Mouse (Mus musculus): ENCODE measurements around the gene Fam49a. TPM values are rescaled to one million over a fixed set of nuclear protein-coding genes. Genes with fewer than 3 reads are reported as not detected.

The Fam49a gene
- polyA plus RNA-seq, 1 experiment from 2014 or later, result 8.8 TPM

- Histone ChIP-seq H3K4me2 (replicated peaks; ENCODE audit: low read depth, low read length) (no peak overlapping the region), H3K27me3 (ENCODE audit: insufficient read depth, low read length) (no peaks in the 10 kb centered on the region), H3K9ac (replicated peaks; ENCODE audit: low read length) (no peak overlapping the region), H3K4me3 (ENCODE audit: low read length) (no peak overlapping the region), H3K4me1 (ENCODE audit: insufficient read depth, low read length) (peaks cover 15% of the 10 kb centered on the region), H3K9me3 (ENCODE audit: low read length) (no peaks in the 10 kb centered on the region), H3K36me3 (ENCODE audit: insufficient read depth, low read length) (no peaks in the 10 kb centered on the region), H3K27ac (ENCODE audit: low read length) (no peak overlapping the region)
- ATAC-seq (ENCODE audit: low FRiP score, low TSS enrichment), result no peak
- WGBS, result 77% methylated on average over 5 of the region's 5 CpGs
Measured at GRCm38 (mm10) chr12:12264151-12264550, 2.2 kb downstream of the Fam49a start.

GRCm38 (mm10) chr12:12266552-12266951 lies 4.6 kb downstream of the Fam49a start:
- no peak for ATAC-seq (ENCODE audit: low FRiP score, low TSS enrichment)
- no peaks in the 10 kb centered on the region for H3K36me3 ChIP-seq (ENCODE audit: insufficient read depth, low read length)
- 61% methylated on average over 1 of the region's 1 CpGs for WGBS
- H3K27ac ChIP-seq (ENCODE audit: low read length), result no peak overlapping the region
- H3K4me2 ChIP-seq (replicated peaks; ENCODE audit: low read depth, low read length), result no peak overlapping the region
- H3K9ac ChIP-seq (replicated peaks; ENCODE audit: low read length), result no peak overlapping the region
- H3K27me3 ChIP-seq (ENCODE audit: insufficient read depth, low read length), result no peaks in the 10 kb centered on the region
- H3K4me1 ChIP-seq (ENCODE audit: insufficient read depth, low read length), result peaks cover 14% of the 10 kb centered on the region
- no peak overlapping the region for H3K4me3 ChIP-seq (ENCODE audit: low read length)
- H3K9me3 ChIP-seq (ENCODE audit: low read length), result no peaks in the 10 kb centered on the region

GRCm38 (mm10) chr12:12270495-12270894 lies 8.6 kb downstream of the Fam49a start:
- WGBS, result 86% methylated on average over 3 of the region's 3 CpGs
- Histone ChIP-seq H3K9ac (replicated peaks; ENCODE audit: low read length) (no peak overlapping the region), H3K36me3 (ENCODE audit: insufficient read depth, low read length) (no peaks in the 10 kb centered on the region), H3K27ac (ENCODE audit: low read length) (no peak overlapping the region), H3K4me2 (replicated peaks; ENCODE audit: low read depth, low read length) (no peak overlapping the region), H3K4me3 (ENCODE audit: low read length) (no peak overlapping the region), H3K9me3 (ENCODE audit: low read length) (no peaks in the 10 kb centered on the region), H3K4me1 (ENCODE audit: insufficient read depth, low read length) (no peaks in the 10 kb centered on the region), H3K27me3 (ENCODE audit: insufficient read depth, low read length) (no peaks in the 10 kb centered on the region)
- ATAC-seq (ENCODE audit: low FRiP score, low TSS enrichment), result no peak

GRCm38 (mm10) chr12:12274115-12274514 lies 12.2 kb downstream of the Fam49a start:
- Histone ChIP-seq H3K27ac (ENCODE audit: low read length) (no peak overlapping the region), H3K36me3 (ENCODE audit: insufficient read depth, low read length) (no peaks in the 10 kb centered on the region), H3K27me3 (ENCODE audit: insufficient read depth, low read length) (no peaks in the 10 kb centered on the region), H3K4me2 (replicated peaks; ENCODE audit: low read depth, low read length) (no peak overlapping the region), H3K9me3 (ENCODE audit: low read length) (no peaks in the 10 kb centered on the region), H3K4me3 (ENCODE audit: low read length) (no peak overlapping the region), H3K4me1 (ENCODE audit: insufficient read depth, low read length) (no peaks in the 10 kb centered on the region), H3K9ac (replicated peaks; ENCODE audit: low read length) (no peak overlapping the region)
- no peak for ATAC-seq (ENCODE audit: low FRiP score, low TSS enrichment)
- 30% methylated on average over 6 of the region's 6 CpGs for WGBS

GRCm38 (mm10) chr12:12275124-12275779 lies 13.3 kb downstream of the Fam49a start:
- 83% methylated on average over 4 of the region's 4 CpGs for WGBS
- Histone ChIP-seq H3K4me3 (ENCODE audit: low read length) (no peak overlapping the region), H3K27me3 (ENCODE audit: insufficient read depth, low read length) (no peaks in the 10 kb centered on the region), H3K36me3 (ENCODE audit: insufficient read depth, low read length) (no peaks in the 10 kb centered on the region), H3K4me1 (ENCODE audit: insufficient read depth, low read length) (no peaks in the 10 kb centered on the region), H3K27ac (ENCODE audit: low read length) (no peak overlapping the region), H3K4me2 (replicated peaks; ENCODE audit: low read depth, low read length) (no peak overlapping the region), H3K9me3 (ENCODE audit: low read length) (no peaks in the 10 kb centered on the region), H3K9ac (replicated peaks; ENCODE audit: low read length) (no peak overlapping the region)
- no peak for ATAC-seq (ENCODE audit: low FRiP score, low TSS enrichment)

GRCm38 (mm10) chr12:12277741-12278463 lies 16.0 kb downstream of the Fam49a start:
- no peaks in the 10 kb centered on the region for H3K9me3 ChIP-seq (ENCODE audit: low read length)
- WGBS, result 81% methylated on average over 4 of the region's 4 CpGs

GRCm38 (mm10) chr12:12278464-12278872 lies 16.5 kb downstream of the Fam49a start:
- Histone ChIP-seq H3K4me1 (ENCODE audit: insufficient read depth, low read length) (no peaks in the 10 kb centered on the region), H3K9me3 (ENCODE audit: low read length) (no peaks in the 10 kb centered on the region), H3K27me3 (ENCODE audit: insufficient read depth, low read length) (no peaks in the 10 kb centered on the region), H3K4me3 (ENCODE audit: low read length) (no peak overlapping the region), H3K4me2 (replicated peaks; ENCODE audit: low read depth, low read length) (no peak overlapping the region), H3K9ac (replicated peaks; ENCODE audit: low read length) (no peak overlapping the region), H3K27ac (ENCODE audit: low read length) (no peak overlapping the region), H3K36me3 (ENCODE audit: insufficient read depth, low read length) (no peaks in the 10 kb centered on the region)
- 62% methylated on average over 7 of the region's 7 CpGs for WGBS
- ATAC-seq (ENCODE audit: low FRiP score, low TSS enrichment), result no peak

More at GRCm38 (mm10) chr12:12277741-12278463, 16.0 kb downstream of the Fam49a start:
- H3K36me3 ChIP-seq (ENCODE audit: insufficient read depth, low read length), result no peaks in the 10 kb centered on the region
- H3K4me2 ChIP-seq (replicated peaks; ENCODE audit: low read depth, low read length), result no peak overlapping the region
- no peak overlapping the region for H3K9ac ChIP-seq (replicated peaks; ENCODE audit: low read length)
- H3K27me3 ChIP-seq (ENCODE audit: insufficient read depth, low read length), result no peaks in the 10 kb centered on the region
- no peak overlapping the region for H3K4me3 ChIP-seq (ENCODE audit: low read length)
- H3K27ac ChIP-seq (ENCODE audit: low read length), result no peak overlapping the region
- H3K4me1 ChIP-seq (ENCODE audit: insufficient read depth, low read length), result no peaks in the 10 kb centered on the region
- ATAC-seq (ENCODE audit: low FRiP score, low TSS enrichment), result no peak

- no peaks in the 10 kb centered on the region for H3K9me3 ChIP-seq (ENCODE audit: low read length)
- ATAC-seq (ENCODE audit: low FRiP score, low TSS enrichment), result no peak
- 88% methylated on average over 10 of the region's 10 CpGs for WGBS
Measured at GRCm38 (mm10) chr12:12283702-12284288, 21.9 kb downstream of the Fam49a start.

GRCm38 (mm10) chr12:12284521-12284920 lies 22.6 kb downstream of the Fam49a start:
- Histone ChIP-seq H3K27ac (ENCODE audit: low read length) (no peak overlapping the region), H3K9ac (replicated peaks; ENCODE audit: low read length) (no peak overlapping the region), H3K27me3 (ENCODE audit: insufficient read depth, low read length) (no peaks in the 10 kb centered on the region), H3K4me1 (ENCODE audit: insufficient read depth, low read length) (peaks cover 8% of the 10 kb centered on the region; the same call in 1 of the 2 replicates), H3K4me3 (ENCODE audit: low read length) (no peak overlapping the region), H3K9me3 (ENCODE audit: low read length) (no peaks in the 10 kb centered on the region), H3K36me3 (ENCODE audit: insufficient read depth, low read length) (no peaks in the 10 kb centered on the region), H3K4me2 (replicated peaks; ENCODE audit: low read depth, low read length) (no peak overlapping the region)
- no peak for ATAC-seq (ENCODE audit: low FRiP score, low TSS enrichment)
- WGBS, result 79% methylated on average over 6 of the region's 6 CpGs

More at GRCm38 (mm10) chr12:12283702-12284288, 21.9 kb downstream of the Fam49a start:
- Histone ChIP-seq H3K27me3 (ENCODE audit: insufficient read depth, low read length) (no peaks in the 10 kb centered on the region), H3K36me3 (ENCODE audit: insufficient read depth, low read length) (no peaks in the 10 kb centered on the region), H3K27ac (ENCODE audit: low read length) (no peak overlapping the region), H3K4me1 (ENCODE audit: insufficient read depth, low read length) (peaks cover 8% of the 10 kb centered on the region; the same call in 1 of the 2 replicates), H3K4me3 (ENCODE audit: low read length) (no peak overlapping the region), H3K9ac (replicated peaks; ENCODE audit: low read length) (no peak overlapping the region), H3K4me2 (replicated peaks; ENCODE audit: low read depth, low read length) (no peak overlapping the region)
